Mouse (Mus musculus) brain, adult 2 months (tissue): ENCODE measurements around the gene Ccdc191.

Experiments used
- DNase-seq: peaks from one replicate; pipeline ENCODE4 v3.0.0; 2011; ENCODE audit warnings: low read depth, low spot score

The Ccdc191 gene

GRCm38 (mm10) chr16:43931502-43931901, 41.9 kb downstream of the Ccdc191 start:
- peak; percentile 65 for DNase-seq

- DNase-seq: no peak
Measured at GRCm38 (mm10) chr16:43932319-43932718, 42.7 kb downstream of the Ccdc191 start.

GRCm38 (mm10) chr16:43933041-43933440, 43.4 kb downstream of the Ccdc191 start:
- DNase-seq: no peak

GRCm38 (mm10) chr16:43934856-43935255, 45.3 kb downstream of the Ccdc191 start:
- DNase-seq: no peak

GRCm38 (mm10) chr16:43935367-43935766, 45.8 kb downstream of the Ccdc191 start:
- peak; percentile 54 for DNase-seq

GRCm38 (mm10) chr16:43935892-43936291, 46.3 kb downstream of the Ccdc191 start:
- DNase-seq: peak; percentile 60

- DNase-seq: no peak
Measured at GRCm38 (mm10) chr16:43940846-43941245, 51.2 kb downstream of the Ccdc191 start.

- no peak for DNase-seq
Measured at GRCm38 (mm10) chr16:43945351-43945750, 55.8 kb downstream of the Ccdc191 start.

- no peak for DNase-seq
Measured at GRCm38 (mm10) chr16:43945869-43946268, 56.3 kb downstream of the Ccdc191 start.

- DNase-seq: no peak
Measured at GRCm38 (mm10) chr16:43951591-43951990, 62.0 kb downstream of the Ccdc191 start.

- no peak for DNase-seq
Measured at GRCm38 (mm10) chr16:43954913-43955312, 65.3 kb downstream of the Ccdc191 start.

- no peak for DNase-seq
Measured at GRCm38 (mm10) chr16:43958038-43958437, 68.4 kb downstream of the Ccdc191 start.

GRCm38 (mm10) chr16:43963291-43963690, 73.7 kb downstream of the Ccdc191 start:
- DNase-seq: peak; percentile 77

GRCm38 (mm10) chr16:43963780-43964179, 74.2 kb downstream of the Ccdc191 start:
- no peak for DNase-seq

GRCm38 (mm10) chr16:43965781-43966389, 76.3 kb downstream of the Ccdc191 start:
- DNase-seq: no peak

GRCm38 (mm10) chr16:43970426-43970825, 80.8 kb downstream of the Ccdc191 start:
- no peak for DNase-seq

GRCm38 (mm10) chr16:43971189-43971588, 81.6 kb downstream of the Ccdc191 start:
- DNase-seq: no peak

GRCm38 (mm10) chr16:43971741-43972140, 82.1 kb downstream of the Ccdc191 start:
- DNase-seq: no peak

GRCm38 (mm10) chr16:43972391-43972790, 82.8 kb downstream of the Ccdc191 start:
- no peak for DNase-seq

GRCm38 (mm10) chr16:43973147-43973546, 83.5 kb downstream of the Ccdc191 start:
- peak; percentile 63 for DNase-seq

- DNase-seq: no peak
Measured at GRCm38 (mm10) chr16:43973606-43974220, 84.1 kb downstream of the Ccdc191 start.

- DNase-seq: no peak
Measured at GRCm38 (mm10) chr16:43979010-43979327, 89.4 kb downstream of the Ccdc191 start.

GRCm38 (mm10) chr16:43979328-43980109, 89.9 kb downstream of the Ccdc191 start, which contains the start of gene Zdhhc23:
Zdhhc23 (minus strand) TSS chr16:43979791.
- DNase-seq: peak; percentile 52
